Mouse (Mus musculus): Measurements from ENCODE around the gene Tnik.

The Tnik gene

DNA sequence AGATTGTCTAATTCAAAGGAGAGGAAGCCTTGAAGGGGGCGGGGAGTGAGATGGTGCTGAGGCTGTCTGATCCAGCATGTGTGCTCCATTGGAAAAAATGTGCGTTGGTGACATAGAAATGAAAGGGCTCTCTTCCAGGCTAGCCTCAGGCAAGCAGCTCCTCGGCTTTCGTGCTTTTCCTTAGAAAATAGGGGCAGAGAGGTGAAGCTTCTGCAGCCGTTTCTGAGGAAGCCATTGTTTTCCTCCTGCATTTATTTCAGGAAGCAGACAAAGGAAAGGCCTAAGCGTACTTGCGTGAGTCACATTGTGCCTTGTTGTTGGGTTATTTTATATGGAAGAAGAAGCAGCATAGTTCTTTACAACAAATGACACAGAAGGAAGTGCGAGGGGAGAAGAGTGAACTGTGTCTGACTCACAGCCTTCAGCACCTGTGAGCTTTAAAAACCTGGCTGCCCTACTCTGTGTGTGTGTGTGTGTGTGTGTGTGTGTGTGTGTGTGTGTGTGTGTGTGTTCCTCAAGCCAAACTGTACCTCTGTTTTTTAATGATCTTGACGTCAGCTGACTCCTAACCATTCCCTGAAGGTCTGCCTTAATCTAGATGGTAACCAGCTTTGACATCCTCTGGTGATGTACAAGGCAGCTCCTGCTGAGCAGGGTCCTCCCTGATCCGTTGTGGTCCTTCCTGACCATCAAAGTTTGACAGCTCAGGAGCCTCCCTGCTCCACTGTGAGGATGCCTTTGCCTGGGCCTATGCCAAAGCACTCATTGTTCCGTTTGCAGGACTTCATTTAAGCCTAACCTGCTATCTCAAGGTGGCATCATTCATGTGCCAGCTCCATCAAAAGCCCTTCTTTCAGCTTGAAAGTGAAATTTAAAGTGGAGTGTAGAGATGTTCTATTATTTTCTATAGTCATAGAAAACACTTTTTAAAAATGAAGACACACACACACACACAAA is 228.3 kb downstream of the Tnik start:
- H3K4me3 ChIP-seq (replicated peaks; ENCODE audit: low read length) = no peak overlapping the region
- no peaks in the 10 kb centered on the region for H3K36me3 ChIP-seq (ENCODE audit: insufficient read depth, low read length)
- no peak for TF ChIP-seq NANOG (IDR thresholded peaks at IDR 0.05; ENCODE audit: borderline replicate concordance, low read length)
- no peak for TF ChIP-seq CTCF (conservative IDR thresholded peaks at IDR 0.05; ENCODE audit: low read length)
- no peak for TF ChIP-seq POU5F1 (IDR thresholded peaks at IDR 0.05; ENCODE audit: borderline replicate concordance, low read length)
- no peaks in the 10 kb centered on the region for H3K27me3 ChIP-seq (ENCODE audit: insufficient read depth, low read length)
- no peaks in the 10 kb centered on the region for H3K9me3 ChIP-seq (ENCODE audit: low read length)
- no peaks in the 10 kb centered on the region; the same call in 1 of the 2 replicates for H3K4me1 ChIP-seq (replicated peaks; ENCODE audit: low read depth, low read length)

DNA sequence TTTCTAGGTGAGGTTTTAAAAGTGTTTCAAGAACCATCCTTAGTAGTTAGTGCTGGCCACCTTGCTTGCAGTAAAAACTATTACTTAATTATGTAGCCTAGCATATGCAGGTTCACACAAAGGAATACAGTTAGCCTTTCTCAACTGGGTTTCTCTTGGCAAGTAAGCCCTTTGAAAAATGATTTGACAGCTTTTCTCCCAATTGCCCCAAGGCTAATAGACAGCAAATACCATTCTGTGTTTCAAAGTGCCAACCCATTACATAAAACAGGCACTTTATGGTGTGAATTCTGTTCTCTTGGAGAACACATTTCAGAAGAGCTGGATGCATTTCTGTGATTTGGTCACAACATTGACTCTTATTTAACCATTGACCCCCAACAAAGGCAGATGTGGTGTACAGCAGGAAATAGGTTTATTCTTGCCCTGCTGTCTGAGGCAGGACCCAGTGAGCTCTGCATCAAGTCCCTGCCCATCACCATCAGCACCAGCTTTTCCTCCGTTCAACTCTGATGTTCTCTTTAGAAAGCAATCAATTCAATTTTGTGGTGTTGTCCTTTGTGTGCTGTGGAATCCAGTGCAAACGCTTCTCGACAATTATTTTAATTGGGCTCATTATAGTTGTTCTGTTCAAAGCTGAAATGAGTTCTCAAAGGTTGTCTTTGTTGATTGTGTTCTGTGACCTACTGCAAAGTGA is 233.9 kb downstream of the Tnik start:
- no peaks in the 10 kb centered on the region for H3K9me3 ChIP-seq (ENCODE audit: low read length)

GRCm38 (mm10) chr3:28497503-28497857 is 234.5 kb downstream of the Tnik start:
- Histone ChIP-seq H3K36me3 (ENCODE audit: insufficient read depth, low read length) (no peaks in the 10 kb centered on the region), H3K9me3 (ENCODE audit: low read length) (no peaks in the 10 kb centered on the region), H3K4me1 (replicated peaks; ENCODE audit: low read depth, low read length) (no peaks in the 10 kb centered on the region), H3K27me3 (ENCODE audit: insufficient read depth, low read length) (no peaks in the 10 kb centered on the region), H3K4me3 (replicated peaks; ENCODE audit: low read length) (no peak overlapping the region)
- TF ChIP-seq NANOG (IDR thresholded peaks at IDR 0.05; ENCODE audit: borderline replicate concordance, low read length) = no peak
- TF ChIP-seq CTCF (conservative IDR thresholded peaks at IDR 0.05; ENCODE audit: low read length) = no peak

More for the DNA sequence above, 233.9 kb downstream of the Tnik start:
- Histone ChIP-seq H3K4me3 (replicated peaks; ENCODE audit: low read length) (no peak overlapping the region), H3K4me1 (replicated peaks; ENCODE audit: low read depth, low read length) (no peaks in the 10 kb centered on the region), H3K36me3 (ENCODE audit: insufficient read depth, low read length) (no peaks in the 10 kb centered on the region), H3K27me3 (ENCODE audit: insufficient read depth, low read length) (no peaks in the 10 kb centered on the region)
- TF ChIP-seq POU5F1 (IDR thresholded peaks at IDR 0.05; ENCODE audit: borderline replicate concordance, low read length) (no peak), NANOG (IDR thresholded peaks at IDR 0.05; ENCODE audit: borderline replicate concordance, low read length) (no peak), CTCF (conservative IDR thresholded peaks at IDR 0.05; ENCODE audit: low read length) (no peak)

GRCm38 (mm10) chr3:28502697-28503096 is 239.7 kb downstream of the Tnik start:
- Histone ChIP-seq H3K27me3 (ENCODE audit: insufficient read depth, low read length) (no peaks in the 10 kb centered on the region), H3K9me3 (ENCODE audit: low read length) (no peaks in the 10 kb centered on the region), H3K4me3 (replicated peaks; ENCODE audit: low read length) (no peak overlapping the region), H3K4me1 (replicated peaks; ENCODE audit: low read depth, low read length) (no peaks in the 10 kb centered on the region), H3K36me3 (ENCODE audit: insufficient read depth, low read length) (no peaks in the 10 kb centered on the region)
- no peak for TF ChIP-seq POU5F1 (IDR thresholded peaks at IDR 0.05; ENCODE audit: borderline replicate concordance, low read length)
- TF ChIP-seq NANOG (IDR thresholded peaks at IDR 0.05; ENCODE audit: borderline replicate concordance, low read length) = no peak
- TF ChIP-seq CTCF (conservative IDR thresholded peaks at IDR 0.05; ENCODE audit: low read length) = no peak

- H3K9me3 ChIP-seq (ENCODE audit: low read length) = no peaks in the 10 kb centered on the region
- no peaks in the 10 kb centered on the region; the same call in 1 of the 2 replicates for H3K27me3 ChIP-seq (ENCODE audit: insufficient read depth, low read length)
- peaks cover 5% of the 10 kb centered on the region for H3K4me1 ChIP-seq (replicated peaks; ENCODE audit: low read depth, low read length)
- TF ChIP-seq POU5F1 (IDR thresholded peaks at IDR 0.05; ENCODE audit: borderline replicate concordance, low read length) = no peak
- no peak for TF ChIP-seq CTCF (conservative IDR thresholded peaks at IDR 0.05; ENCODE audit: low read length)
- TF ChIP-seq NANOG (IDR thresholded peaks at IDR 0.05; ENCODE audit: borderline replicate concordance, low read length) = no peak
- H3K36me3 ChIP-seq (ENCODE audit: insufficient read depth, low read length) = no peaks in the 10 kb centered on the region
- no peak overlapping the region for H3K4me3 ChIP-seq (replicated peaks; ENCODE audit: low read length)
Observed at GRCm38 (mm10) chr3:28509337-28509935, 246.4 kb downstream of the Tnik start.

GRCm38 (mm10) chr3:28523004-28523482 is 260.0 kb downstream of the Tnik start:
- Histone ChIP-seq H3K4me1 (replicated peaks; ENCODE audit: low read depth, low read length) (no peaks in the 10 kb centered on the region), H3K36me3 (ENCODE audit: insufficient read depth, low read length) (no peaks in the 10 kb centered on the region), H3K9me3 (ENCODE audit: low read length) (no peaks in the 10 kb centered on the region), H3K4me3 (replicated peaks; ENCODE audit: low read length) (no peak overlapping the region), H3K27me3 (ENCODE audit: insufficient read depth, low read length) (no peaks in the 10 kb centered on the region)
- TF ChIP-seq NANOG (IDR thresholded peaks at IDR 0.05; ENCODE audit: borderline replicate concordance, low read length) (no peak), CTCF (conservative IDR thresholded peaks at IDR 0.05; ENCODE audit: low read length) (no peak), POU5F1 (IDR thresholded peaks at IDR 0.05; ENCODE audit: borderline replicate concordance, low read length) (no peak)

GRCm38 (mm10) chr3:28523541-28524165 is 260.6 kb downstream of the Tnik start:
- no peaks in the 10 kb centered on the region for H3K36me3 ChIP-seq (ENCODE audit: insufficient read depth, low read length)
- H3K4me3 ChIP-seq (replicated peaks; ENCODE audit: low read length) = no peak overlapping the region

DNA sequence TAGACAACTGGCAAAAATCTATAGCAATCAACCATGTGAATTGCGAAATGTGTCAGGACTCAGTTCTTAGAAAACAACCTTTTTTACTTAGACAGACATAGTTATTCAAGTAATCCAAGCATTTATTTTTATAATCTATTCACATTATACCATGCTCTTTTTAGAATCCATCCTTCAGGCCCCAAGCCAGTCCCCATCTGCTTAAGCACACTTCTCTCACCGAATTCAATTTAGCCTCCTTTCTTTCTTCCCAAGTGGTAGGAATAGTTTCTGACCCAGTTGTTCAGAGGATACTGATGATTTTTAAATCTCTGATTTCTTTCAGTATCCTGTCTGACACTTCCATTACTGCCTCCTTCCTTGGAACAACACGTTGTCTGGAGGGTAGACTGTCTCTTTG is 261.5 kb downstream of the Tnik start:
- TF ChIP-seq CTCF (conservative IDR thresholded peaks at IDR 0.05; ENCODE audit: low read length) (no peak), POU5F1 (IDR thresholded peaks at IDR 0.05; ENCODE audit: borderline replicate concordance, low read length) (no peak), NANOG (IDR thresholded peaks at IDR 0.05; ENCODE audit: borderline replicate concordance, low read length) (no peak)
- H3K4me3 ChIP-seq (replicated peaks; ENCODE audit: low read length) = no peak overlapping the region
- no peaks in the 10 kb centered on the region for H3K27me3 ChIP-seq (ENCODE audit: insufficient read depth, low read length)
- H3K36me3 ChIP-seq (ENCODE audit: insufficient read depth, low read length) = no peaks in the 10 kb centered on the region
- no peaks in the 10 kb centered on the region for H3K9me3 ChIP-seq (ENCODE audit: low read length)
- no peaks in the 10 kb centered on the region for H3K4me1 ChIP-seq (replicated peaks; ENCODE audit: low read depth, low read length)

More at GRCm38 (mm10) chr3:28523541-28524165, 260.6 kb downstream of the Tnik start:
- H3K4me1 ChIP-seq (replicated peaks; ENCODE audit: low read depth, low read length) = no peaks in the 10 kb centered on the region
- TF ChIP-seq CTCF (conservative IDR thresholded peaks at IDR 0.05; ENCODE audit: low read length) = no peak
- H3K27me3 ChIP-seq (ENCODE audit: insufficient read depth, low read length) = no peaks in the 10 kb centered on the region
- H3K9me3 ChIP-seq (ENCODE audit: low read length) = no peaks in the 10 kb centered on the region

All from E14TG2a.4 (cell line).